Comparison of ENCODE assay signal across 8 mouse cellular contexts in the genomic region with DNA sequence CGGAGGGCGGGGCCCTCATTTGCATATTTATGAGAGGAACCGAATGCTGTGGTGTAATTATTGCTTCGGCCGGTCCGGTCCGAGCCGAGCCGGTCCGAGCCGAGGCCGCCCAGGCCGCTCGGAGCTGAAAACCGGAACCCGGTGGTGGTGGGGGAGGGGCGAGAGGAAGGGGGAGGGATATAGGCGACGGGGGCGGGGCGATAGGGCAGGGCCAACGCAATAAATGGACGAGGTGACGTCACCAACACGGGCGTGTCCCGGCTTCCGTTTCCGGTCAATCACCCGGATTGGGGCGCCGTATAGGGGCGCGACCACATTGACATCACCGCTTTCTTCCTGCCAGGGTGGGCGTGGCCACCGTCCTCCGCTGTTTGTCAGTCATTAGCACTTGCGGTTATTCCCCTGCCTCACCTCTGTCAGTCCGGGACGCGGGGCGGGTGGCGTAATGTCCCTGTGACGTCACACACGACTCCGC. TPM values are rescaled to one million over a fixed set of nuclear protein-coding genes. Genes with fewer than 3 reads are reported as not detected.
DNase-seq lines count a peak whose midpoint lies in the region; ATAC-seq and TF ChIP-seq lines count a peak whose summit lies in the region.

No protein-coding gene starts in this region.

- no peaks in the 10 kb centered on the region for H3K36me3 ChIP-seq in C2C12 (ENCODE audit: control insufficient read depth, insufficient read depth)
- no peaks in the 10 kb centered on the region for H3K36me3 ChIP-seq in heart, embryonic 13.5 days
- no peaks in the 10 kb centered on the region for H3K36me3 ChIP-seq in kidney, postnatal 0 days (ENCODE audit: insufficient read depth, low read length)
- H3K36me3 ChIP-seq in liver, adult 2 months (ENCODE audit: control insufficient read depth, insufficient read depth, low read length) = no peaks in the 10 kb centered on the region

- ATAC-seq in heart, embryonic 13.5 days (ENCODE audit: extremely low read depth, insufficient number of reproducible peaks, low FRiP score, low TSS enrichment) = peak; percentile 19
- ATAC-seq in kidney, postnatal 0 days (replicated peaks; ENCODE audit: low FRiP score, low read depth) = peak; percentile 27
- peak; percentile 53 for ATAC-seq in monocyte, adult 5-6 weeks (replicated peaks; ENCODE audit: insufficient number of reproducible peaks, low FRiP score, low TSS enrichment, poor library complexity, severe bottlenecking)

- H3K79me2 ChIP-seq in C2C12 (ENCODE audit: control insufficient read depth, insufficient read depth) = no peaks in the 10 kb centered on the region
- H3K79me2 ChIP-seq in liver, adult 2 months (ENCODE audit: control insufficient read depth, insufficient read depth, low read length) = no peaks in the 10 kb centered on the region

- DNase-seq in brain, adult 2 months (ENCODE audit: low read depth, low spot score) = peak; percentile 97
- DNase-seq in fat pad, adult 2 months (ENCODE audit: extremely low read depth, low read depth, low spot score) = peak; percentile 47
- peak; percentile 95 for DNase-seq in kidney, postnatal 0 days (ENCODE audit: low spot score)
- DNase-seq in liver, adult 2 months (ENCODE audit: extremely low read depth, low read depth, low spot score) = peak; percentile 73
- peak; percentile 76 to 84 for DNase-seq in spleen, postnatal 36 days (ENCODE audit: low spot score in 2 of 2)

- H3K4me2 ChIP-seq in heart, embryonic 13.5 days = peak overlapping the region; percentile 78
- H3K4me2 ChIP-seq in kidney, postnatal 0 days (ENCODE audit: low read length) = peak overlapping the region; percentile 68

- H3K9ac ChIP-seq in heart, embryonic 13.5 days = peak overlapping the region; percentile 80
- H3K9ac ChIP-seq in kidney, postnatal 0 days (ENCODE audit: low read depth, low read length) = peak overlapping the region; percentile 77
- peak overlapping the region; percentile 75 for H3K9ac ChIP-seq in liver, adult 2 months (ENCODE audit: low read depth, low read length)

- no peaks in the 10 kb centered on the region for H3K4me1 ChIP-seq in heart, embryonic 13.5 days
- no peaks in the 10 kb centered on the region for H3K4me1 ChIP-seq in kidney, postnatal 0 days (replicated peaks; ENCODE audit: insufficient read depth, low read length)
- no peaks in the 10 kb centered on the region for H3K4me1 ChIP-seq in liver, adult 2 months (ENCODE audit: control insufficient read depth, insufficient read depth, low read length)

- H3ac ChIP-seq in C2C12 (ENCODE audit: control insufficient read depth, insufficient read length, low read depth) = peak overlapping the region; percentile 4

- WGBS in heart, embryonic 13.5 days = under 1% methylated on average over 47 of the region's 47 CpGs
- WGBS in kidney, postnatal 0 days = under 1% methylated on average over 34 of the region's 47 CpGs
- 0% methylated on average over 47 of the region's 47 CpGs for WGBS in liver, adult 2 months

- TF ChIP-seq POLR2A in liver, adult 2 months (IDR thresholded peaks at IDR 0.05; ENCODE audit: extremely low read depth, insufficient read depth, low read length) = peak; percentile 41; the same call in 1 of the 2 replicates

- no peak for TF ChIP-seq CTCF in C2C12 (IDR thresholded peaks at IDR 0.05; ENCODE audit: control insufficient read depth, insufficient read depth, insufficient read length)
- no peak for TF ChIP-seq CTCF in kidney, postnatal 0 days (IDR thresholded peaks at IDR 0.05; ENCODE audit: low read depth)
- TF ChIP-seq CTCF in liver, adult 2 months (IDR thresholded peaks at IDR 0.05; ENCODE audit: low read depth, low read length) = no peak

- no peaks in the 10 kb centered on the region for H3K79me3 ChIP-seq in C2C12 (ENCODE audit: low read depth)

- H3K4me3 ChIP-seq in C2C12 (ENCODE audit: insufficient read depth, poor library complexity, severe bottlenecking) = peak overlapping the region; percentile 34
- H3K4me3 ChIP-seq in heart, embryonic 13.5 days = peak overlapping the region; percentile 70
- peak overlapping the region; percentile 62 for H3K4me3 ChIP-seq in kidney, postnatal 0 days (replicated peaks; ENCODE audit: low read depth, low read length)
- H3K4me3 ChIP-seq in liver, adult 2 months (ENCODE audit: insufficient read depth, low read depth, low read length) = peak overlapping the region; percentile 65

- no peaks in the 10 kb centered on the region for H3K27me3 ChIP-seq in C2C12 (ENCODE audit: control insufficient read depth, insufficient read depth, insufficient read length)
- peaks cover 9% of the 10 kb centered on the region; the same call in 1 of the 2 replicates for H3K27me3 ChIP-seq in heart, embryonic 13.5 days (replicated peaks)
- H3K27me3 ChIP-seq in kidney, postnatal 0 days (ENCODE audit: insufficient read depth, low read length) = no peaks in the 10 kb centered on the region
- no peaks in the 10 kb centered on the region for H3K27me3 ChIP-seq in liver, adult 2 months (ENCODE audit: control insufficient read depth, insufficient read depth, low read length)

- no peaks in the 10 kb centered on the region for H3K9me3 ChIP-seq in heart, embryonic 13.5 days
- H3K9me3 ChIP-seq in kidney, postnatal 0 days (replicated peaks; ENCODE audit: low read length) = no peaks in the 10 kb centered on the region

- H3K27ac ChIP-seq in heart, embryonic 13.5 days (replicated peaks) = peak overlapping the region; percentile 99
- H3K27ac ChIP-seq in kidney, postnatal 0 days = peak overlapping the region; percentile 99
- peak overlapping the region; percentile 92 for H3K27ac ChIP-seq in liver, adult 2 months (replicated peaks; ENCODE audit: insufficient read depth, low read depth, low read length)

TF ChIP-seq in C2C12, 6 proteins besides CTCF, POLR2A, EP300 and RAD21:
- no peak for TF ChIP-seq MYOD1 (IDR thresholded peaks at IDR 0.05; ENCODE audit: control insufficient read depth, insufficient read length, low read depth)

RNA-seq across cellular contexts. Expression of gene Ppp2r3d, which starts 51.2 kb away (rescaled TPM):
- 78.5 TPM for polyA plus RNA-seq in C2C12 (2012; fragmentation: generic; extraction: Trizol)
- polyA plus RNA-seq in heart, embryonic 13.5 days (2015; fragmentation: Nextera tagmentation; extraction: Ambion mirVana) = 116 and 118 TPM in 2 replicates
- polyA plus RNA-seq in kidney, postnatal 0 days (2015; fragmentation: Nextera tagmentation; extraction: Ambion mirVana) = 131 and 136 TPM in 2 replicates
- total RNA-seq in liver, adult 2 months (2014; rRNA removed) = 13.7 and 19.2 TPM in 2 replicates
- polyA plus RNA-seq in liver, adult 2 months (2012; rRNA removed) = 80.2 and 89.4 TPM in 2 replicates
- 14.9 to 25.5 TPM (median 23.9 TPM) in 3 replicates for total RNA-seq in monocyte, adult 5-6 weeks (2017)

Comparison
In these comparisons a context has a peak if more than half of its experiments do, and no peak if none do; other contexts are left out.
1. Peak in every context shown above with its lines: DNase-seq, ATAC-seq, H3K4me3 ChIP-seq and H3K27ac ChIP-seq.
2. DNase-seq: peak in every context shown above with its lines; median percentile 97 in brain, adult 2 months; 95 in kidney, postnatal 0 days; 80 in spleen, postnatal 36 days; 73 in liver, adult 2 months; 47 in fat pad, adult 2 months.